ENCODE assay signal across 8 mouse cellular contexts in genomic region chr3:53463046-53463764, GRCm38 (mm10). TPM values are rescaled to one million over a fixed set of nuclear protein-coding genes. Genes with fewer than 3 reads are reported as not detected.
DNase-seq lines count a peak whose midpoint lies in the region; ATAC-seq and TF ChIP-seq lines count a peak whose summit lies in the region.

TSS of gene Nhlrc3 (minus strand) at chr3:53463332.
TSS of gene Proser1 (plus strand) at chr3:53463666.

- H3K27ac ChIP-seq in forebrain, embryonic 12.5 days = peak within 1 kb of the TSS; percentile 85
- peak within 1 kb of the TSS; percentile 93 for H3K27ac ChIP-seq in liver, postnatal 0 days (ENCODE audit: low read depth)
- peak within 1 kb of the TSS; percentile 93 for H3K27ac ChIP-seq in neural tube, embryonic 14.5 days (ENCODE audit: low read depth, low read length)

- DNase-seq in c-Kit-positive CD71-positive TER-119-positive erythroid progenitor cells, embryonic 14.5 days (ENCODE audit: low spot score) = peak; percentile 85
- DNase-seq in heart, postnatal 10 days = peak; percentile 97 to 98
- DNase-seq in large intestine, adult 2 months (ENCODE audit: low read depth, low spot score) = peak; percentile 70
- DNase-seq in liver, postnatal 0 days = peak; percentile 94
- peak; percentile 94 for DNase-seq in testis, postnatal 10 days (ENCODE audit: low spot score)

- peak; percentile 69; the same call in 1 of the 2 replicates for TF ChIP-seq EP300 in liver, postnatal 0 days (IDR thresholded peaks at IDR 0.05; ENCODE audit: low read depth)

- intact Hi-C loops in heart, postnatal 10 days (cut with DNase I) = loop anchor here (10.0 kb wide), 2 partner anchors 1208 to 1978 kb away; partner anchors contain the start of gene Rab33b

- peak within 1 kb of the TSS; percentile 96 for H3K4me3 ChIP-seq in E14TG2a.4 (replicated peaks; ENCODE audit: low read length)
- peak within 1 kb of the TSS; percentile 87 for H3K4me3 ChIP-seq in forebrain, embryonic 12.5 days (replicated peaks)
- peak within 1 kb of the TSS; percentile 93 for H3K4me3 ChIP-seq in liver, postnatal 0 days (ENCODE audit: low read depth, low read length)
- H3K4me3 ChIP-seq in neural tube, embryonic 14.5 days (ENCODE audit: low read depth, low read length) = peak within 1 kb of the TSS; percentile 81

- TF ChIP-seq CTCF in E14TG2a.4 (conservative IDR thresholded peaks at IDR 0.05; ENCODE audit: low read length) = no peak
- TF ChIP-seq CTCF in liver, postnatal 0 days (IDR thresholded peaks at IDR 0.05; ENCODE audit: low read depth) = no peak

- ATAC-seq in forebrain, embryonic 12.5 days (ENCODE audit: low FRiP score) = peak; percentile 98
- peak; percentile 94 for ATAC-seq in liver, postnatal 0 days
- peak; percentile 99 for ATAC-seq in neural tube, embryonic 14.5 days (ENCODE audit: low read depth)

- H3K27me3 ChIP-seq in E14TG2a.4 (ENCODE audit: insufficient read depth, low read length) = no peaks in the 10 kb centered on the region
- H3K27me3 ChIP-seq in forebrain, embryonic 12.5 days = no peaks in the 10 kb centered on the region
- no peaks in the 10 kb centered on the region for H3K27me3 ChIP-seq in liver, postnatal 0 days (ENCODE audit: insufficient read depth, low read length)
- no peaks in the 10 kb centered on the region for H3K27me3 ChIP-seq in neural tube, embryonic 14.5 days (ENCODE audit: control insufficient read depth, insufficient read depth, low read length)

- H3K9me3 ChIP-seq in E14TG2a.4 (ENCODE audit: low read length) = no peaks in the 10 kb centered on the region
- H3K9me3 ChIP-seq in forebrain, embryonic 12.5 days = no peaks in the 10 kb centered on the region
- no peaks in the 10 kb centered on the region for H3K9me3 ChIP-seq in liver, postnatal 0 days (ENCODE audit: low read length)
- H3K9me3 ChIP-seq in neural tube, embryonic 14.5 days (ENCODE audit: control insufficient read depth, low read length) = no peaks in the 10 kb centered on the region

- WGBS in forebrain, embryonic 12.5 days = under 1% methylated on average over 51 of the region's 52 CpGs
- under 1% methylated on average over 52 of the region's 52 CpGs for WGBS in large intestine, adult 2 months
- WGBS in liver, postnatal 0 days (ENCODE audit: insufficient replicate concordance) = under 1% methylated on average over 52 of the region's 52 CpGs
- under 1% methylated on average over 51 of the region's 52 CpGs for WGBS in neural tube, embryonic 14.5 days

- peaks cover 47% of the 10 kb centered on the region for H3K36me3 ChIP-seq in E14TG2a.4 (ENCODE audit: insufficient read depth, low read length)
- peaks cover 14% of the 10 kb centered on the region for H3K36me3 ChIP-seq in forebrain, embryonic 12.5 days (replicated peaks)
- H3K36me3 ChIP-seq in liver, postnatal 0 days (replicated peaks; ENCODE audit: insufficient read depth, low read length) = peaks cover 13% of the 10 kb centered on the region
- peaks cover 8% of the 10 kb centered on the region; the same call in 1 of the 2 replicates for H3K36me3 ChIP-seq in neural tube, embryonic 14.5 days (ENCODE audit: control insufficient read depth, insufficient read depth, low read length)

- peak within 1 kb of the TSS; percentile 70 for H3K4me2 ChIP-seq in forebrain, embryonic 12.5 days
- H3K4me2 ChIP-seq in liver, postnatal 0 days (ENCODE audit: low read depth, low read length) = peak within 1 kb of the TSS; percentile 85
- H3K4me2 ChIP-seq in neural tube, embryonic 14.5 days (ENCODE audit: low read depth, low read length) = peak within 1 kb of the TSS; percentile 66

- peak within 1 kb of the TSS; percentile 86 for H3K9ac ChIP-seq in forebrain, embryonic 12.5 days
- H3K9ac ChIP-seq in liver, postnatal 0 days (replicated peaks) = peak within 1 kb of the TSS; percentile 87
- peak within 1 kb of the TSS; percentile 74 for H3K9ac ChIP-seq in neural tube, embryonic 14.5 days (replicated peaks; ENCODE audit: low read depth, low read length)

- peaks cover 70% of the 10 kb centered on the region for H3K4me1 ChIP-seq in E14TG2a.4 (replicated peaks; ENCODE audit: low read depth, low read length)
- H3K4me1 ChIP-seq in forebrain, embryonic 12.5 days = peaks cover 40% of the 10 kb centered on the region
- peaks cover 21% of the 10 kb centered on the region for H3K4me1 ChIP-seq in liver, postnatal 0 days (ENCODE audit: insufficient read depth)
- H3K4me1 ChIP-seq in neural tube, embryonic 14.5 days (ENCODE audit: control insufficient read depth, insufficient read depth, low read length) = peaks cover 31% of the 10 kb centered on the region

RNA-seq across cellular contexts. Expression of gene Nhlrc3, which starts in this region (rescaled TPM):
- 13.3 and 13.8 TPM in 2 replicates for polyA plus RNA-seq in forebrain, embryonic 12.5 days (2016; fragmentation: Nextera tagmentation; extraction: Ambion mirVana)
- 1 to 10 TPM; 7.6 to 7.9 TPM for total RNA-seq in heart, postnatal 10 days (2021)
- polyA plus RNA-seq in large intestine, adult 2 months (2012; rRNA removed) = 10.0 and 13.4 TPM in 2 replicates
- 5.0 and 6.1 TPM in 2 replicates for polyA plus RNA-seq in liver, postnatal 0 days (2015; fragmentation: Nextera tagmentation; extraction: Ambion mirVana)
- 9.9 and 12.0 TPM in 2 replicates for polyA plus RNA-seq in neural tube, embryonic 14.5 days (2014; fragmentation: Nextera tagmentation; extraction: Ambion mirVana)

RNA-seq across cellular contexts. Expression of gene Proser1, which starts in this region (rescaled TPM):
- polyA plus RNA-seq in forebrain, embryonic 12.5 days (2016; fragmentation: Nextera tagmentation; extraction: Ambion mirVana) = 29.4 and 31.2 TPM in 2 replicates
- total RNA-seq in heart, postnatal 10 days (2021) = 10 to 100 TPM; 15.0 to 15.1 TPM
- polyA plus RNA-seq in large intestine, adult 2 months (2012; rRNA removed) = 7.8 and 11.4 TPM in 2 replicates
- 4.0 and 4.1 TPM in 2 replicates for polyA plus RNA-seq in liver, postnatal 0 days (2015; fragmentation: Nextera tagmentation; extraction: Ambion mirVana)
- polyA plus RNA-seq in neural tube, embryonic 14.5 days (2014; fragmentation: Nextera tagmentation; extraction: Ambion mirVana) = 19.4 and 23.9 TPM in 2 replicates

Comparison
In these comparisons a context has a peak if more than half of its experiments do, and no peak if none do; other contexts are left out.
1. Peak in every context shown above with its lines: DNase-seq, ATAC-seq, H3K4me3 ChIP-seq and H3K27ac ChIP-seq.